Mouse (Mus musculus) cerebellum, adult (tissue): ENCODE data around the gene Lpcat2.

Experiments
- ATAC-seq: cut with Nextera tagmentation; 2 replicates; pipeline ENCODE4 v1.9.2; 2017; ENCODE audit warnings: mild to moderate bottlenecking, moderate library complexity, mixed read lengths; ENCODE audit not compliant: insufficient number of reproducible peaks, low FRiP score, low TSS enrichment

Gene Lpcat2

DNA sequence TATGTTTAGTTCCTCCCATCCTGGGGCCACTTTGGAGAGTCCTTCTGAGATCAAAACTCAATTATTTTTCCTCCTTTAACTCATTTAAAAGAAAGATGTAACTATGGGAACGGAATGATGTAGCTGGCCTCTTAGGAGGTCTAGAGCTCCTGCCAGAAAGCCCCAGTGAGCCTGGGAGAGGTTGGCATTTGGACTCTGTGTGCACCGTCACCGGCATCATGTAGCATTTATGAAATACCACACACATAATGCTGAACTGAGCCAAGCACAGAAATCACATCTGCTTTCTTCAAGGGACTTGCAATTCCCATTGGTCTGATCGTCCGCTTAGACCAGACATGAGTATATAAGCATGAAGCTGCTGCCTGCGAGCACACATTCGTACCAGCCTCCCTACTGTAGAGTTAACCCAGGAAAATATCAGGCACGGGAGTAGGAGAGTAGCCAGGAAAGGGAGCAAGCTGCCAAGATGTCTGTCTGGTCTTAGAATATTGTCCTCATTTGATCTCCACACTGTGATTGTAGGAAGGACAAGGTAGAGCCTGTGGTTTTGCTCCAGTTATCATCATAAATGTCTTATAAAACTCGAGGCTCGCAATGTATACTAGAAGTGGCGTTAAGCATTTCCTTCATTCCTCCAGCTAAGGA, 48.5 kb downstream of the Lpcat2 start:
- no peak for ATAC-seq

DNA sequence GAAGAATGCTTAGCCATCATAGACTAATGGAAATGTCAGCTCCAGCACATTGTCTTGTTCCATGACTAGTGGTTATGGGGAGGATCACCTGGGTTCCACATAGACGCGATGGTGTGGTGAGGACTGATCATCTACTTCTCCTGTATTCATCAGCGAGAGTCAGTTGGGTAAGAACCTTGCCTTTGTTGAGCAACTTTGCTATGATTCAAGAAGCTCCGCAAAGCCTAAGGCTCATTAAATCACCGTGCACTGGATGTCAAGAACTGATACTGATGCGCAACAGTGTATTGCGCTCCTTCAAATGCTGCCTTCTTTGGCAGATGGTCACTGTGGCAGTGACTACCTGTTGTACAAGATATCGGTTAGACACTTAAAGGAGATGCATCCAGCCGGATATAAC, 51.4 kb downstream of the Lpcat2 start:
- ATAC-seq, result no peak

DNA sequence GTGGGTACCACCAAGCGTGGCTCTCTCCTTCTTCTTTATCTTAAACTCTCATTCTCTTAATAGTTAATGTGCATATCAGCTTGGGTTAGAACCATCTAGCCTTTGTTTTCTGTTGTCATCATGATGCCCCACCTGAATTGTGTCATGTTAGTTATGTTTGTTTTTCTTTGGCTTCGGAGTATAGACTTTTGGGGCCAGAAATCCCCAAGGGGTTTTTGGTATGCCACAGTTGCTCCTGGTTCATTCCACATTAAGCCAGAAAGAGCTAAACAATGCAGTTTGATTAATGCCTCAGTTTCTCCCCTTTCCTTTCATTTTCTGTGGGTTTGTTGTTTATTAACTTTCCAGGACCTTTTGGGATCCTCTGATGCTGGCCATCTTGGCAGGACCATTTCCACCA, 53.3 kb downstream of the Lpcat2 start:
- ATAC-seq, result no peak

DNA sequence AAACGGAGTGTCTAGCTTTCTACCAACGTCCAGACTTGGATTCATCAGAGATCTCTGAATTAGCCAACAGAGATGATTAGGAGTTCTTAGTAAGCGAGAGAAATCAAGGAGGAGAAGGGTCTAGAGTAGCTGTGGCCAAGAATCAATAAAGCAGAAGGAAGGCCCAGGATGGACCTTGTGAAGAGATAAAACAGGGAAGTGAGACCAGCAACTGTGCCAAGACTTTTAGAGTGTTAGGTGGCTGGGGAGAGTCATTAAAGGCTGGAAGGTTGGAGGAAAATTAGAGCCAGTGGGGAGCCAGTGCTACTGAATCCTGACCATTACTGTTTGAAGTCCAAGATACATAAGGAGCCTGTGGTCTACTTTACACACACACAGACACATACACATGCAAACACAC, 56.3 kb downstream of the Lpcat2 start:
- ATAC-seq, result no peak

DNA sequence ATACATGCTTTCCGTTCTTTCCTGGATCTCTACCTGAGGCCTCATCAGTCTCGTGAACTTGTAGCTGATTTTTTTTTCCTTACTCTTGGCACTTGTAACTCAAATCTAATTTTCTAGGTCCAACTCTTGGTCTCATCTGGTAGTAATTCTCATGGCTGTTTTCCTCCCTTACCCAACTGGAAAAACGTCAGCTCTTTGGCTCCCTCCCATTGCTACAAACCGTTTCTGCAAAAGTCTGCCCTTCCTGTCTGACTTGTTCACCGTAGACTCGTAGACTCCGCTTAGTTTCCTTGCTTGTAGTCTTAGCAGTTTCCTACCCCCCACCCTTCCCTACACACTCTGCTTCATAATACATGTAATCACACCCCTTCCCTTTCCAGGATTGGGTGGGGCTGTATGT, 58.3 kb downstream of the Lpcat2 start:
- no peak for ATAC-seq

DNA sequence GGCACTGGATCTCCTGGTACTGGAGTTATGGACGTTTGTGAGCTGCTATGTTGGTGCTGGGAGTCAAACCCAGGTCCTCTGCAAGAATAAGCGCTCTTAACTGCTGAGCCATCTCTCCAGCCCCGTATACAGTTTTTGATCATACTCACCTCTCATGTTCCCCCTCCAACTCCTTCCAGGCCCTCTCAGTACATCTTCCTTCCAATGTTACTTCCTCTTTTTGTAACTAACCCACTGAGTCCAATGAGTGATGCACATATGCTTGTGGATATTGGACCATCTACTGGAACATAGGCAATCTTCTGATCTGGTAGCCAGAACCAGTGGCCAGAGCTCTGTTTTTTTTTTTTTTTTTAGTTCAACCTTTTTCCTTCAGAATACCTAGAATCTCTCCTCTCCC, 60.9 kb downstream of the Lpcat2 start:
- ATAC-seq, result no peak

DNA sequence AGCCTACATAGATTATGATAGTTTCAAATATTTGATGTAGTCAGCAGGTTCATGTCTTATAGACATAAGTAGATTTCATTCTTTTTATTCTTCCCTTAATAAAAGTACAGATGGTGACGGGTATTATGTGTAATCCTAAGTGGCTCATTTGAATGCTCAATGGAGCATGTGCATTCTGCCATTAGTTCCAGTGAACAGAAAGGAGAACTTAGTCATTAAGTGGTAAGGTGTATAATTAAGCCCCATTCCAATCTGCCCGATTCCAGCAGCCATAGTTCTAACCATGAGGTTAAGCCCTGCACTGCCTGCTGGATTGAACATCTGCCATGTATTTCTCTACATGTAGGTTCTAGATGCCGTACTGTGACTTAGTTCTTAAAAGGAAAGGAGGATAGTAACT, 66.6 kb downstream of the Lpcat2 start:
- ATAC-seq, result no peak

DNA sequence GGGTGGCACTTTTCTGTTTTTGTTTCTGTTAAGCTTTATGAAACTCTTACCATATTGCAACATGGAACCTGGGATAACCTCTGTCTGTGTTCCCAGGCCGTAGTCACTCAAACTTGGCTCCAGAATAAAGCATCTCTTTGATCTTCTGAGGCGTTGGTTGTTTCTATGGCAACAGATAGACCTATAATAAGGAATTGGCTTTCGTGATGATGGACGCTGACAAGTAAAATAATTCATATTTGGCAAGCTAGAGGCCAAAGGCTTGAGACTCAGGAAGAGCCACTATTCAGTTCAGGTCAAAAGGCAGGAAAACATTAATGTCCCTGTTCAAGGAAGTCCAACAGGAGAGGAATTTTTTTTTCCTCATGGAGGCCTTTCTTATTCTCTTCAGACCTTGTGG, 73.8 kb downstream of the Lpcat2 start:
- no peak for ATAC-seq

DNA sequence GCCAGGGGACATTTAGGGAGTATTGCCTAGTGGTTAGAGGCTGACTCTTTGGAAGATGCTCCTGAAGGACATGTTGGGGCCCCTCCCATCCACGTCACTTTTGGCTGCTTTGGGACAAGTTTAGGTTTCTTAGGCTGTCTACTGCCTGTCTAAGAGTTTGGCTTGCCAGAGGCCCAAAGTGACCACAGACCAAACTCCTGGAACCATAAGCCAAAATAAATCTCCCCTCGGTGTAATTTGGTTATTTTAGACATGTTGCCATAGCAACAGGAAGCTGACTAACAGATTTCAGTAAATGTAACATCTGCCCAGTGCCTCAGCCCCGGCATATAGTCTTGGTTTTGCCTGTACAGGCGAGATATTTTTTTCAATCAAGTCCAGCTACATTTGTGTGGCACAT, 82.9 kb downstream of the Lpcat2 start:
- ATAC-seq, result no peak

DNA sequence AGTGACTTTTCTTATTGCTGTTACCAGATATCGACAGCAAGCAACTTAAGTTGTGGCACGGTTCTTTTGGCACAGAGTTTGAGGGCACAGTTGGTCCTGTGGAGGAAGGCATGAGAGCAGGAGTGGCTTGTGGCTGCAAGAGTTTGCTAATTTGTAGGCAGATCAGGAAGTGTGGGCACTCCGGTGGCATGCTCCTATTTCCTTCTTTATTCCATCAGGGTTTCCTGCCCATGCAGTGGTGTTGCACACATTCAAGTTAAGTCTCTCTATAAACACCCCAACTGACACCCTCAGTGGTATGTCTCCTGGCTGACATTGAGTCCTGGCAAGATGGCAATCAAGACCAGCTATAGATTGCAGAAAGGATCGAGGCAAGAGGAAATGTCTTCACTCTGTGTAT, 93.9 kb downstream of the Lpcat2 start:
- no peak for ATAC-seq

DNA sequence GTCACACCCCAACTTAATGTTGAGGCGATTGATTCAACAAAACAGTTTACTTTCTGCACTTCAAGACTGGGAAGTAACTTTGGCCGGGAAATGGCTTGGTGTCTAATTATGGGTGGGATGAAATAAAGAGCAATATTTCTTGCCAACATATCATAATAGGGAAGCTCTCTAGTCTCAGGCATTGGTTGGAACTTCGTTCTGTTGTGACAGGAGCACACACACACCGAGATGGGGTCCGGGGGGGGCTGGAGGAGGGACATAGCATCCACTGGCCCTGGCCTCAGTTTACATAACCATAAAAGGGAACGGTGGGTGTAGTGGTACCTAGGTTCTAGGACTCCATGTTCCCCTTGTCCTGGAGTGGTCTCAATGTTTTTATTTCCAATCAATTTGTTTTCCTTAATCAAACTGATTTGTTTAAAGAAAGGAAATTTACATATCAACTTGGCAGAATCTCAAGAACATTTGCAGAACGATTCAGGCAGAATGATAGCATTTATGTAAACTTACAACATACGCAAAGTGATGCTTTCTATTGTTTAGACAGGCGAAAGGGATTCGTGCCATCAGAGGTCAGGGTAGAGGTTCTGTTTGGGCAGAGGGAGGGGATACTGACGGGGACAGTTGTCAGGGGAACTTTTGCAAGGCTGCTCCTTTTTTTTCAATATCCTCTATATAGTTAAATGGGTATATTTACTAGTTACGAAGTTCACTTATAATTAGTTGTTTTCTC, 95.7 kb downstream of the Lpcat2 start:
- ATAC-seq, result no peak

DNA sequence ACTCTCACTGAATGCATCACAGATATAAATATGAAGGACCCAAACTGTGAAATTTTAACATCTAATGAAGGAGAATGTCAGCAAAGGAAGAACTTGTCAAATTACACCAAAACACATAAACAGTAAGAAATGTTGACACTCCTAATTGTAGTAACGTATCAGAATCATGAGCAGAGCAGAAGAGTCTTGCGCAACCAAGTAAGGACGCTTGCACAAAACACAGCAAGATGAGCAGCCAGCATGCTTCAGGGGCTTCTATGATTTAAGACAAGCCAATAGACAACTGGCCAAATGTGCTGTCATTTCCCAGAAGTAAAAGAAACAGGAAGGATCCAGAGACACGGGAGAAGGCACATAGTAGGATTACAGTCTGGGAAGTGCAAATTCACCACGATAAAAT, 98.9 kb downstream of the Lpcat2 start:
- ATAC-seq, result no peak

DNA sequence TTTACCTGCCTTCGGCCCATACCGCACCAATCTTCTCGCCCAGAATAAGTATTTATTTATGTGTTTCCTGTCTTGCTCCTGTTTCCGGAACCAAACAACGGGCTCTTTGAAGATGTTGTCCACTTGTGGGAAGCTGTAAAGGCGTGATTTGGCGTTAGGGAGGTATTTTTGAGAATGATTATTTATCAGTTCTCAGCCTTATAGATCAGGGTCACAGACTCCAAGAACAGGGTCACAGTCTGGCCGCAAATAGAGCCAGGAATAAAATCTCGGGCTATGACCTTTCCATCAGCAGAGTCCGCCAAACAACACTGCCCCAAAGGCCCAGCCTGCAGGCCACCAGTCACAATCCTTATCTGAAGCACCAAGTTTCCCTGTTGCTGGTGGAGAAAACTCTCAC, 104.6 kb downstream of the Lpcat2 start, which contains the start of gene Slc6a2:
Gene Slc6a2 (plus strand): TSS at position 301 of the 400 bp plus-strand sequence.
- no peak for ATAC-seq

DNA sequence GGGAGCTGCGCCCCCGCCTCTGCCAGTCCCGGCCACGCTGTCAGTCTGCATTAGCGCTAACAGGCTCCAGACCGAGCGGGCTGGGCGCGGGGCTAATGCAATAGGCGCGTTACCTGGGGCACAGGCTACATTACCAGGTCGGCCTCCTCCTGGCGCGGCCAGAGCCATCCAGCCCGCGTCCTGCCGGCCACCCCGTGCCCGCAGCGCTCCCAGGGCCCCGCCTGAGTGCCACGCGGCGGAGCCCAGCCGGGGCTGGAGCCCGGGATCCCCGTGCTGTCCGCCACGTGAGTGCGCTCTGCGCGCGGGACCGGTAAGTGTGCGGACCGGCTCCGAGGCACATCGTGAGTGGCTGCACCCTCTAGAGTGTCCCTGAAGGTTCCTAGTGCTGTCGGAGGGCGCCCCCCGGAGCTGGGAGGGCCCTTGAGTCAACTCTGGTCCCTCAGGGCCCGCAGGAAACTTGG, 105.3 kb downstream of the Lpcat2 start:
- no peak for ATAC-seq

DNA sequence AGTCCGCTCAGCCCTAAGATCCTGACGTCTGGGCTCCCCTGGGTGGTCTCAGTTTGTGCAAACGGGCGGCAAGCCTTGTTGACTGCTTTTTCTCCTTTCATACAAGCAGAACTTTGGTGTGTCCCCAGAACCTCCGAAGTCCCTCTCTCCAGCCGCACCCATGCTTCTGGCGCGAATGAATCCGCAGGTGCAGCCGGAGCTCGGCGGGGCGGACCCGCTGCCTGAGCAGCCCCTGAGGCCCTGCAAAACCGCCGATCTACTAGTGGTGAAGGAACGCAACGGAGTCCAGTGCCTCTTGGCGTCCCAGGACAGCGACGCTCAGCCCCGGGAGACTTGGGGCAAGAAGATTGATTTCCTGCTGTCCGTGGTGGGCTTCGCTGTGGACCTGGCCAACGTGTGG, 105.9 kb downstream of the Lpcat2 start:
- ATAC-seq, result no peak

DNA sequence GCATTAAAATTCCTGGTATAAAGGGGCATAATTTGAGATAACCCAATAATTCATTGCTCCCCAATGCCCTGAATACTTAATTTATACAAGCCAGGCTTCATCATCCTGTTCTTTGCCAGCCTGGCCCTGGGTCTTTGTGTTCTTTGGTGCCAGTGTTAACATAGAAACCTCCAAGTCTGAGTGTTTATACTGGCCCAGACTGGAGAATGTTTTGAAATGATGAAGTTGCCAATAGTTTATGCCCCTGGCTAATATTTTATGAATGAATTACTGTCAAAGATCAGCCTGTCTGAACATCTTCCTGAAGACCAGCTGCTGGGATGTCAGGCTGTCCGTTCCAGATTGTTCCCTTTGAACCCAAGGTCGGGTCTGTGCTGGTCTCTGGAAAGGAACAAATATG, 109.4 kb downstream of the Lpcat2 start:
- no peak for ATAC-seq
